Mouse (Mus musculus): ENCODE measurements around the gene Fbxl7. TPM values are rescaled to one million over a fixed set of nuclear protein-coding genes. Genes with fewer than 3 reads are reported as not detected.

Fbxl7 gene
- polyA plus RNA-seq, 1 experiment from 2014 or later = 20.3 TPM

GRCm38 (mm10) chr15:26842216-26842615 lies 53.2 kb downstream of the Fbxl7 start:
- no peaks in the 10 kb centered on the region for H3K27me3 ChIP-seq (ENCODE audit: control insufficient read depth, insufficient read depth, low read length)
- H3K4me2 ChIP-seq (ENCODE audit: low read depth, severe bottlenecking) = no peak overlapping the region
- H3K4me1 ChIP-seq (ENCODE audit: control insufficient read depth, insufficient read depth, low read length) = no peaks in the 10 kb centered on the region
- DNase-seq (ENCODE audit: low spot score) = no peak
- ATAC-seq (ENCODE audit: insufficient number of reproducible peaks, low FRiP score, low TSS enrichment, low read depth) = no peak
- no peak overlapping the region for H3K9ac ChIP-seq (ENCODE audit: low read length)
- 78% methylated on average over 6 of the region's 6 CpGs for WGBS
- no peak overlapping the region for H3K27ac ChIP-seq (replicated peaks; ENCODE audit: low read depth, low read length)
- no peak overlapping the region for H3K4me3 ChIP-seq (ENCODE audit: low read depth, low read length)
- no peaks in the 10 kb centered on the region for H3K9me3 ChIP-seq (ENCODE audit: control insufficient read depth, low read length)
- H3K36me3 ChIP-seq (ENCODE audit: control insufficient read depth, insufficient read depth, low read length) = no peaks in the 10 kb centered on the region

DNA sequence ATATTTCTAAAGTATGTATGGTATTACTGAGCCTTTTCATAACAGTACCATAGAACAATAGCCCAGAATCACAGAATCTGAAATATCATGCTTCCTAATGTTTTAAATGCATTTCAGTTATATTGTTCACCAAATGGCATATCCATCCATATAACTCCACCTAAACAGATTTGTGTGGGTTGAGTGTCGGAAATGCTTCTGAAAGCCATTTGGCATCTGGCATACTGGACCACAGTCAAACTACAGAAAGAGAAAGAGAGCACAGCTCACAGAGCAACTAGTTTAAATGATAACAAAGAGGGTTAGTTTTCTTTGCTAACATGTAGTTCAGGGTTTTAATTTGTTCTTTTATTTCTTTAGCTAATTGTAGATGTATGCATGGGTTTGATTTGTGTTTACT lies 57.0 kb downstream of the Fbxl7 start:
- no peaks in the 10 kb centered on the region for H3K4me1 ChIP-seq (ENCODE audit: control insufficient read depth, insufficient read depth, low read length)
- no peaks in the 10 kb centered on the region for H3K36me3 ChIP-seq (ENCODE audit: control insufficient read depth, insufficient read depth, low read length)
- no peaks in the 10 kb centered on the region for H3K9me3 ChIP-seq (ENCODE audit: control insufficient read depth, low read length)
- no peak overlapping the region for H3K4me2 ChIP-seq (ENCODE audit: low read depth, severe bottlenecking)
- DNase-seq (ENCODE audit: low spot score) (no peak), ATAC-seq (ENCODE audit: insufficient number of reproducible peaks, low FRiP score, low TSS enrichment, low read depth) (no peak)
- 88% methylated on average over 1 of the region's 1 CpGs for WGBS
- H3K27ac ChIP-seq (replicated peaks; ENCODE audit: low read depth, low read length) = no peak overlapping the region
- H3K27me3 ChIP-seq (ENCODE audit: control insufficient read depth, insufficient read depth, low read length) = no peaks in the 10 kb centered on the region
- H3K4me3 ChIP-seq (ENCODE audit: low read depth, low read length) = no peak overlapping the region
- H3K9ac ChIP-seq (ENCODE audit: low read length) = no peak overlapping the region

DNA sequence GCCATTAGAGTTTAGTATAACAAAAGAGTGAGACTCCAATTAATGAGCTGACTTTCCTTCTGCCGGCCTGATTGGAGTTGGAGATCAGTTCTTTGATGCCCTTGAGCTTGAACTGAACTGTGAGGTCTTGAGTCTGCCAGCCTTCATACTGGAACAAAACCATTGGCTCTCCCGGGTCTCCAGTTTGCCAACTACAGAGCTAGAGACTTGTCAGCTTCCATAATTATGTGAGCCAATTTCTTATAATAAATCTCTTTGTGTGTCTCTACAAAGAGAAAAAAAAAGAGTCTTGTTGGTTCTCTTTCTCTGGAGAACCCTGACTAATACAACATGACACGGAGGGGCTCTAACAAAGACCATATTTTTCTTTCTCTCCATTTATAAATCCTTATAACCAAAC lies 58.2 kb downstream of the Fbxl7 start:
- DNase-seq (ENCODE audit: low spot score) (no peak), ATAC-seq (ENCODE audit: insufficient number of reproducible peaks, low FRiP score, low TSS enrichment, low read depth) (no peak)
- 77% methylated on average over 3 of the region's 3 CpGs for WGBS
- H3K4me1 ChIP-seq (ENCODE audit: control insufficient read depth, insufficient read depth, low read length) = no peaks in the 10 kb centered on the region
- H3K4me2 ChIP-seq (ENCODE audit: low read depth, severe bottlenecking) = no peak overlapping the region
- H3K27me3 ChIP-seq (ENCODE audit: control insufficient read depth, insufficient read depth, low read length) = no peaks in the 10 kb centered on the region
- H3K9me3 ChIP-seq (ENCODE audit: control insufficient read depth, low read length) = no peaks in the 10 kb centered on the region
- no peak overlapping the region for H3K9ac ChIP-seq (ENCODE audit: low read length)
- no peaks in the 10 kb centered on the region for H3K36me3 ChIP-seq (ENCODE audit: control insufficient read depth, insufficient read depth, low read length)
- H3K27ac ChIP-seq (replicated peaks; ENCODE audit: low read depth, low read length) = no peak overlapping the region
- H3K4me3 ChIP-seq (ENCODE audit: low read depth, low read length) = no peak overlapping the region

DNA sequence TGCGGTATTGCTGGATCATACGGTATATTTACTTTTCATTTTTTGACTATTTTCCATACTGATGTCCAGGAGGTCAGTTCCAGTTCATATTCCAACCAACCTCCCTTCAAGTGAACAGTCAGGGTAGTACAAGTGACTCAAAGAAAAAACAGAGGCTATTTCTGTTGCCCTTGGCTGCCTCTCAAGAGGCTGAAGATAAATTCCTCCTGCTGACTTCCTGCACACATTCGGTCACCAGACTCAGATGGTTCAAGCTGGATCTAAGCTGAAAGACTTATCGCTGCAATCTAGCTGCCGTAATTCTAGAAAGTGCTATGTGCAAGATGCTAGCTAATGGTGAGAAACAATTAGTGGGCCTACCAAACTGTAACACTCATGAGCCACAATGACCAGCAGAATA lies 61.0 kb downstream of the Fbxl7 start:
- Histone ChIP-seq H3K4me3 (ENCODE audit: low read depth, low read length) (no peak overlapping the region), H3K4me1 (ENCODE audit: control insufficient read depth, insufficient read depth, low read length) (no peaks in the 10 kb centered on the region), H3K36me3 (ENCODE audit: control insufficient read depth, insufficient read depth, low read length) (no peaks in the 10 kb centered on the region), H3K9me3 (ENCODE audit: control insufficient read depth, low read length) (no peaks in the 10 kb centered on the region), H3K4me2 (ENCODE audit: low read depth, severe bottlenecking) (no peak overlapping the region), H3K9ac (ENCODE audit: low read length) (no peak overlapping the region), H3K27ac (replicated peaks; ENCODE audit: low read depth, low read length) (no peak overlapping the region), H3K27me3 (ENCODE audit: control insufficient read depth, insufficient read depth, low read length) (no peaks in the 10 kb centered on the region)
- no peak for ATAC-seq (ENCODE audit: insufficient number of reproducible peaks, low FRiP score, low TSS enrichment, low read depth)
- no peak for DNase-seq (ENCODE audit: low spot score)
- WGBS = 92% methylated on average over 5 of the region's 5 CpGs

GRCm38 (mm10) chr15:26831141-26831540 lies 64.2 kb downstream of the Fbxl7 start:
- H3K27me3 ChIP-seq (ENCODE audit: control insufficient read depth, insufficient read depth, low read length) = no peaks in the 10 kb centered on the region
- no peak overlapping the region for H3K9ac ChIP-seq (ENCODE audit: low read length)
- H3K27ac ChIP-seq (replicated peaks; ENCODE audit: low read depth, low read length) = no peak overlapping the region
- WGBS = 94% methylated on average over 4 of the region's 4 CpGs
- ATAC-seq (ENCODE audit: insufficient number of reproducible peaks, low FRiP score, low TSS enrichment, low read depth) (no peak), DNase-seq (ENCODE audit: low spot score) (no peak)
- no peak overlapping the region for H3K4me2 ChIP-seq (ENCODE audit: low read depth, severe bottlenecking)
- no peaks in the 10 kb centered on the region for H3K36me3 ChIP-seq (ENCODE audit: control insufficient read depth, insufficient read depth, low read length)
- no peaks in the 10 kb centered on the region for H3K4me1 ChIP-seq (ENCODE audit: control insufficient read depth, insufficient read depth, low read length)
- no peaks in the 10 kb centered on the region for H3K9me3 ChIP-seq (ENCODE audit: control insufficient read depth, low read length)
- no peak overlapping the region for H3K4me3 ChIP-seq (ENCODE audit: low read depth, low read length)

DNA sequence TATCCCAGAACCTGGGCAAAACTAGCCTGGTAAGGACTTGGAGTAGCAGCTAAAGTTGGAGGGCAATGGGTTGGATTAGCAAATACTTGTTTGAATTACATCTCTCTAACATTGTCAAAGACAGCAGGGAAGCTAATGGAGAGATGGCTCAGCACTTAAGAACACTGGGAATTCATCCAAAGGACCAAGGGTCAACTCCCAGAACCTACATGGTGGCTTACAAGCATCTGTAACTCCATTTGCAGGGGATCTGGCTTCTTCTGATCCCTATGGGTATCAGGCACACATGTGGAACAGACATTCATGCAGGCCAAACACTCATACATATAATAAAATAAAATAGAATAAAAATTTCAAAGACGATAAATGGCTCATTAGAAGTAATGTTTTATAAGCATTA lies 78.4 kb downstream of the Fbxl7 start:
- Histone ChIP-seq H3K36me3 (ENCODE audit: control insufficient read depth, insufficient read depth, low read length) (no peaks in the 10 kb centered on the region), H3K27me3 (ENCODE audit: control insufficient read depth, insufficient read depth, low read length) (no peaks in the 10 kb centered on the region), H3K9me3 (ENCODE audit: control insufficient read depth, low read length) (no peaks in the 10 kb centered on the region), H3K4me3 (ENCODE audit: low read depth, low read length) (no peak overlapping the region), H3K9ac (ENCODE audit: low read length) (no peak overlapping the region), H3K27ac (replicated peaks; ENCODE audit: low read depth, low read length) (no peak overlapping the region), H3K4me1 (ENCODE audit: control insufficient read depth, insufficient read depth, low read length) (no peaks in the 10 kb centered on the region), H3K4me2 (ENCODE audit: low read depth, severe bottlenecking) (no peak overlapping the region)
- DNase-seq (ENCODE audit: low spot score) (no peak), ATAC-seq (ENCODE audit: insufficient number of reproducible peaks, low FRiP score, low TSS enrichment, low read depth) (no peak)
- WGBS = 100% methylated on average over 1 of the region's 1 CpGs

- Histone ChIP-seq H3K4me2 (ENCODE audit: low read depth, severe bottlenecking) (no peak overlapping the region), H3K36me3 (ENCODE audit: control insufficient read depth, insufficient read depth, low read length) (no peaks in the 10 kb centered on the region), H3K9ac (ENCODE audit: low read length) (no peak overlapping the region), H3K27me3 (ENCODE audit: control insufficient read depth, insufficient read depth, low read length) (no peaks in the 10 kb centered on the region), H3K4me3 (ENCODE audit: low read depth, low read length) (no peak overlapping the region), H3K9me3 (ENCODE audit: control insufficient read depth, low read length) (no peaks in the 10 kb centered on the region), H3K27ac (replicated peaks; ENCODE audit: low read depth, low read length) (no peak overlapping the region), H3K4me1 (ENCODE audit: control insufficient read depth, insufficient read depth, low read length) (no peaks in the 10 kb centered on the region)
- 71% methylated on average over 3 of the region's 3 CpGs for WGBS
- ATAC-seq (ENCODE audit: insufficient number of reproducible peaks, low FRiP score, low TSS enrichment, low read depth) = no peak
- no peak for DNase-seq (ENCODE audit: low spot score)
Observed at GRCm38 (mm10) chr15:26812856-26813255, 82.5 kb downstream of the Fbxl7 start.

- Histone ChIP-seq H3K4me1 (ENCODE audit: control insufficient read depth, insufficient read depth, low read length) (no peaks in the 10 kb centered on the region), H3K36me3 (ENCODE audit: control insufficient read depth, insufficient read depth, low read length) (no peaks in the 10 kb centered on the region), H3K9ac (ENCODE audit: low read length) (no peak overlapping the region), H3K9me3 (ENCODE audit: control insufficient read depth, low read length) (no peaks in the 10 kb centered on the region), H3K4me2 (ENCODE audit: low read depth, severe bottlenecking) (no peak overlapping the region), H3K27me3 (ENCODE audit: control insufficient read depth, insufficient read depth, low read length) (no peaks in the 10 kb centered on the region), H3K27ac (replicated peaks; ENCODE audit: low read depth, low read length) (no peak overlapping the region), H3K4me3 (ENCODE audit: low read depth, low read length) (no peak overlapping the region)
- 65% methylated on average over 3 of the region's 3 CpGs for WGBS
- DNase-seq (ENCODE audit: low spot score) (no peak), ATAC-seq (ENCODE audit: insufficient number of reproducible peaks, low FRiP score, low TSS enrichment, low read depth) (no peak)
Observed at GRCm38 (mm10) chr15:26809569-26809968, 85.8 kb downstream of the Fbxl7 start.

DNA sequence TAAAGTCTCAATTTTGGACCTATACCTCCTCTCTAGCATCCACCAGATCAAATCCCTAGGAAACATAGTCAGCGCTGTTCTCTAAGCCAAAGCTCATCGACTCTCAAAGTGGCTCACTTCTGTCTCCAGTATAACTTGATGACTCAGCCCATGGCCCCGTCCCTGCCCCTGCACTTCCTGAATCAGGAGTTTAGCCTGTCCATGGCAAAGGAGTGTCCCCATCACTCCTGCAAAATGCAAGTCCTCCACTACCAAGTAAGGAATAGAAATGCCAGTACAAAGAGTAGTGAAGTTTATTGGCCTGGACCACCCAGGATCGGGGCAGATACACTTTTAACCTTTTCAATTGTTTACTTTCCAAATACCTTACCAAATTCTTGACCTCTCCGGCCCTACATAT lies 91.3 kb downstream of the Fbxl7 start:
- H3K27me3 ChIP-seq (ENCODE audit: control insufficient read depth, insufficient read depth, low read length) = no peaks in the 10 kb centered on the region
- ATAC-seq (ENCODE audit: insufficient number of reproducible peaks, low FRiP score, low TSS enrichment, low read depth) (no peak), DNase-seq (ENCODE audit: low spot score) (no peak)
- no peaks in the 10 kb centered on the region for H3K36me3 ChIP-seq (ENCODE audit: control insufficient read depth, insufficient read depth, low read length)
- no peak overlapping the region for H3K4me3 ChIP-seq (ENCODE audit: low read depth, low read length)
- no peak overlapping the region for H3K27ac ChIP-seq (replicated peaks; ENCODE audit: low read depth, low read length)
- no peak overlapping the region for H3K9ac ChIP-seq (ENCODE audit: low read length)
- H3K9me3 ChIP-seq (ENCODE audit: control insufficient read depth, low read length) = no peaks in the 10 kb centered on the region
- H3K4me2 ChIP-seq (ENCODE audit: low read depth, severe bottlenecking) = no peak overlapping the region
- whole genome bisulfite sequencing = 62% methylated on average over 5 of the region's 5 CpGs
- H3K4me1 ChIP-seq (ENCODE audit: control insufficient read depth, insufficient read depth, low read length) = no peaks in the 10 kb centered on the region
